Mouse (Mus musculus) forebrain, embryonic 16.5 days (tissue): ENCODE measurements around the gene Cox5a. TPM values are rescaled to one million over a fixed set of nuclear protein-coding genes. Genes with fewer than 3 reads are reported as not detected.

Source experiments
- ATAC-seq: fragments of 200-750 bp; cut with Nextera tagmentation; 2 replicates; pipeline ENCODE4 v1.8.0; 2017; ENCODE audit warnings: mild to moderate bottlenecking, moderate library complexity
- H3K27ac ChIP-seq: fragments of 300-500 bp; sonication (generic); 2 replicates; pipeline ENCODE4 v1.5.1; 2014; ENCODE audit warnings: low read length, control low read depth
- H3K27me3 ChIP-seq: fragments of 300-500 bp; sonication (generic); replicated peaks from 2 replicates; pipeline ENCODE4 v1.6.1; 2014; ENCODE audit warnings: low read length; ENCODE audit not compliant: control insufficient read depth, insufficient read depth
- H3K36me3 ChIP-seq: fragments of 300-500 bp; sonication (generic); 2 replicates; pipeline ENCODE4 v1.6.1; 2014; ENCODE audit not compliant: control insufficient read depth, insufficient read depth
- H3K4me1 ChIP-seq: fragments of 300-500 bp; sonication (generic); replicated peaks from 2 replicates; pipeline ENCODE4 v1.6.1; 2014; ENCODE audit warnings: low read length; ENCODE audit not compliant: control insufficient read depth, insufficient read depth
- H3K4me2 ChIP-seq: fragments of 300-500 bp; sonication (generic); 2 replicates; pipeline ENCODE4 v1.6.1; 2014; ENCODE audit warnings: mild to moderate bottlenecking, low read length, control low read depth
- H3K4me3 ChIP-seq: fragments of 300-500 bp; sonication (generic); replicated peaks from 2 replicates; pipeline ENCODE4 v1.5.1; 2014; ENCODE audit warnings: mild to moderate bottlenecking, low read length, control low read depth
- H3K9ac ChIP-seq: fragments of 300-500 bp; sonication (generic); replicated peaks from 2 replicates; pipeline ENCODE4 v1.6.1; 2014; ENCODE audit warnings: low read depth, low read length, control low read depth
- H3K9me3 ChIP-seq: fragments of 300-500 bp; sonication (generic); 2 replicates; pipeline ENCODE4 v1.6.1; 2016; ENCODE audit warnings: low read length; ENCODE audit not compliant: control insufficient read depth
- WGBS: fragments of 180-500 bp; shearing (Covaris S2); extraction: QIAGEN DNeasy Blood & Tissue Kit; methylation state at CpG from one replicate; pipeline ENCODE4 v1.1.7; 2014; 5-methylcytosine and 5-hydroxymethylcytosine counted together
- polyA plus RNA-seq: library from polyadenylated mRNA; unstranded; fragments of >200 nt; fragmentation: Nextera tagmentation; extraction: Ambion mirVana; gene quantifications from 2 replicates; pipeline ENCODE4 v1.2.1, GENCODE M21; 2015

Cox5a gene
- polyA plus RNA-seq, 1 experiment from 2014 or later: 720 TPM

GRCm38 (mm10) chr9:57502911-57503621 is 18.0 kb upstream of the Cox5a start:
- ATAC-seq: no peak
- Histone ChIP-seq H3K4me2 (peak overlapping the region; percentile 72), H3K27me3 (peaks cover 16% of the 10 kb centered on the region), H3K9ac (peak overlapping the region; percentile 56), H3K4me1 (peaks cover 60% of the 10 kb centered on the region), H3K36me3 (no peaks in the 10 kb centered on the region), H3K4me3 (peak overlapping the region; percentile 51), H3K9me3 (no peaks in the 10 kb centered on the region), H3K27ac (peak overlapping the region; percentile 94)
- 11% methylated on average over 23 of the region's 23 CpGs for WGBS

GRCm38 (mm10) chr9:57503622-57504380 is 17.3 kb upstream of the Cox5a start, which contains the start of gene Rpp25:
Rpp25 (plus strand) TSS chr9:57504026.
- peak within 1 kb of the TSS; percentile 56 for H3K9ac ChIP-seq
- peak within 1 kb of the TSS; percentile 72 for H3K4me2 ChIP-seq
- peaks cover 16% of the 10 kb centered on the region for H3K27me3 ChIP-seq
- H3K4me1 ChIP-seq: peaks cover 56% of the 10 kb centered on the region
- under 1% methylated on average over 46 of the region's 46 CpGs for WGBS
- peak; percentile 38 for ATAC-seq
- H3K36me3 ChIP-seq: no peaks in the 10 kb centered on the region
- peak within 1 kb of the TSS; percentile 94 for H3K27ac ChIP-seq
- H3K9me3 ChIP-seq: no peaks in the 10 kb centered on the region
- peak within 1 kb of the TSS; percentile 51 for H3K4me3 ChIP-seq

- Histone ChIP-seq H3K9ac (peak overlapping the region; percentile 56; the same call in 1 of the 2 replicates), H3K27me3 (peaks cover 16% of the 10 kb centered on the region), H3K4me1 (peaks cover 56% of the 10 kb centered on the region), H3K4me2 (peak overlapping the region; percentile 72), H3K27ac (no peak overlapping the region), H3K9me3 (no peaks in the 10 kb centered on the region), H3K36me3 (no peaks in the 10 kb centered on the region), H3K4me3 (peak overlapping the region; percentile 51)
- WGBS: under 1% methylated on average over 34 of the region's 34 CpGs
- peak; percentile 21; the same call in 1 of the 2 replicates for ATAC-seq
Measured at GRCm38 (mm10) chr9:57504381-57504700, 16.7 kb upstream of the Cox5a start.

GRCm38 (mm10) chr9:57504891-57505290 is 16.2 kb upstream of the Cox5a start:
- Histone ChIP-seq H3K27me3 (peaks cover 16% of the 10 kb centered on the region), H3K27ac (no peak overlapping the region; the same call in 1 of the 2 replicates), H3K4me1 (peaks cover 56% of the 10 kb centered on the region), H3K9me3 (no peaks in the 10 kb centered on the region), H3K36me3 (no peaks in the 10 kb centered on the region), H3K9ac (no peak overlapping the region), H3K4me2 (peak overlapping the region; percentile 72), H3K4me3 (peak overlapping the region; percentile 51)
- no peak for ATAC-seq
- 50% methylated on average over 10 of the region's 10 CpGs for WGBS

GRCm38 (mm10) chr9:57505700-57506099 is 15.4 kb upstream of the Cox5a start:
- H3K27me3 ChIP-seq: peaks cover 16% of the 10 kb centered on the region
- peak; percentile 65 for ATAC-seq
- 6% methylated on average over 8 of the region's 8 CpGs for WGBS

GRCm38 (mm10) chr9:57510577-57510976 is 10.5 kb upstream of the Cox5a start:
- no peak overlapping the region for H3K9ac ChIP-seq
- no peak overlapping the region for H3K27ac ChIP-seq
- H3K4me2 ChIP-seq: no peak overlapping the region
- peaks cover 6% of the 10 kb centered on the region; the same call in 1 of the 2 replicates for H3K4me1 ChIP-seq
- no peak overlapping the region for H3K4me3 ChIP-seq
- no peaks in the 10 kb centered on the region for H3K9me3 ChIP-seq
- 62% methylated on average over 2 of the region's 2 CpGs for WGBS
- H3K27me3 ChIP-seq: 0 out of 2 replicates have a peak, but pooled peaks cover 2% of the 10 kb centered on the region
- no peak for ATAC-seq
- H3K36me3 ChIP-seq: no peaks in the 10 kb centered on the region

More at GRCm38 (mm10) chr9:57505700-57506099, 15.4 kb upstream of the Cox5a start:
- Histone ChIP-seq H3K36me3 (no peaks in the 10 kb centered on the region), H3K9ac (0 out of 2 replicates have a peak overlapping the region, but pooled peaks have one; percentile 3), H3K4me3 (no peak overlapping the region), H3K4me2 (0 out of 2 replicates have a peak overlapping the region, but pooled peaks have one; percentile 2), H3K4me1 (peaks cover 50% of the 10 kb centered on the region), H3K27ac (peak overlapping the region; percentile 62), H3K9me3 (no peaks in the 10 kb centered on the region)

- peak; percentile 31; the same call in 1 of the 2 replicates for ATAC-seq
- no peak overlapping the region for H3K9ac ChIP-seq
- 7% methylated on average over 3 of the region's 3 CpGs for WGBS
- no peak overlapping the region for H3K4me2 ChIP-seq
- no peak overlapping the region for H3K4me3 ChIP-seq
- H3K36me3 ChIP-seq: no peaks in the 10 kb centered on the region
- H3K9me3 ChIP-seq: no peaks in the 10 kb centered on the region
- peak overlapping the region; percentile 53 for H3K27ac ChIP-seq
- H3K27me3 ChIP-seq: no peaks in the 10 kb centered on the region
- peaks cover 12% of the 10 kb centered on the region for H3K4me1 ChIP-seq
Measured at GRCm38 (mm10) chr9:57517113-57517512, 4.0 kb upstream of the Cox5a start.

GRCm38 (mm10) chr9:57520375-57521055 is 559 bp upstream of the Cox5a start:
- peak overlapping the region; percentile 94 for H3K4me3 ChIP-seq
- peak overlapping the region; percentile 98 for H3K9ac ChIP-seq
- H3K4me1 ChIP-seq: peaks cover 31% of the 10 kb centered on the region
- H3K9me3 ChIP-seq: no peaks in the 10 kb centered on the region
- peak overlapping the region; percentile 65 for H3K4me2 ChIP-seq
- peak; percentile 52 for ATAC-seq
- H3K27ac ChIP-seq: peak overlapping the region; percentile 88
- H3K36me3 ChIP-seq: no peaks in the 10 kb centered on the region
- WGBS: 24% methylated on average over 16 of the region's 16 CpGs
- H3K27me3 ChIP-seq: no peaks in the 10 kb centered on the region
